Mouse (Mus musculus): ENCODE results near the gene Tbc1d9b. TPM values are rescaled to one million over a fixed set of nuclear protein-coding genes. Genes with fewer than 3 reads are reported as not detected.

The Tbc1d9b gene
- polyA plus RNA-seq, 1 experiment from 2014 or later, result 16.7 TPM

GRCm38 (mm10) chr11:50132265-50132664 is 1.1 kb downstream of the Tbc1d9b start:
- Histone ChIP-seq H3K4me3 (ENCODE audit: low read depth, low read length) (peak overlapping the region; percentile 86), H3K36me3 (ENCODE audit: control insufficient read depth, insufficient read depth) (peaks cover 16% of the 10 kb centered on the region), H3K9ac (ENCODE audit: low read depth, low read length) (peak overlapping the region; percentile 99), H3K4me2 (replicated peaks; ENCODE audit: low read depth) (peak overlapping the region; percentile 83), H3K27me3 (replicated peaks; ENCODE audit: control insufficient read depth, insufficient read depth, low read length) (no peaks in the 10 kb centered on the region), H3K27ac (ENCODE audit: low read depth, low read length) (no peak overlapping the region), H3K9me3 (ENCODE audit: control insufficient read depth) (no peaks in the 10 kb centered on the region), H3K4me1 (replicated peaks; ENCODE audit: control insufficient read depth, insufficient read depth, low read length) (peaks cover 3% of the 10 kb centered on the region; the same call in 1 of the 2 replicates)
- WGBS, result 86% methylated on average over 6 of the region's 6 CpGs
- ATAC-seq, result no peak
- TF ChIP-seq CTCF (IDR thresholded peaks at IDR 0.05; ENCODE audit: low read depth), result no peak

- ATAC-seq, result no peak
- WGBS, result 49% methylated on average over 10 of the region's 10 CpGs
- H3K4me2 ChIP-seq (replicated peaks; ENCODE audit: low read depth), result no peak overlapping the region
Observed at GRCm38 (mm10) chr11:50134136-50134859, 3.1 kb downstream of the Tbc1d9b start.

GRCm38 (mm10) chr11:50138206-50138822 is 7.1 kb downstream of the Tbc1d9b start:
- no peaks in the 10 kb centered on the region for H3K27me3 ChIP-seq (replicated peaks; ENCODE audit: control insufficient read depth, insufficient read depth, low read length)
- peak; percentile 61 for ATAC-seq
- peak overlapping the region; percentile 50; the same call in 1 of the 2 replicates for H3K27ac ChIP-seq (ENCODE audit: low read depth, low read length)
- H3K36me3 ChIP-seq (ENCODE audit: control insufficient read depth, insufficient read depth), result peaks cover 65% of the 10 kb centered on the region
- H3K9ac ChIP-seq (ENCODE audit: low read depth, low read length), result no peak overlapping the region
- H3K4me2 ChIP-seq (replicated peaks; ENCODE audit: low read depth), result no peak overlapping the region
- 54% methylated on average over 10 of the region's 10 CpGs for WGBS
- no peaks in the 10 kb centered on the region for H3K9me3 ChIP-seq (ENCODE audit: control insufficient read depth)
- no peak overlapping the region for H3K4me3 ChIP-seq (ENCODE audit: low read depth, low read length)
- no peaks in the 10 kb centered on the region for H3K4me1 ChIP-seq (replicated peaks; ENCODE audit: control insufficient read depth, insufficient read depth, low read length)
- no peak for TF ChIP-seq CTCF (IDR thresholded peaks at IDR 0.05; ENCODE audit: low read depth)

More at GRCm38 (mm10) chr11:50134136-50134859, 3.1 kb downstream of the Tbc1d9b start:
- H3K36me3 ChIP-seq (ENCODE audit: control insufficient read depth, insufficient read depth), result peaks cover 27% of the 10 kb centered on the region
- H3K9ac ChIP-seq (ENCODE audit: low read depth, low read length), result no peak overlapping the region
- H3K27me3 ChIP-seq (replicated peaks; ENCODE audit: control insufficient read depth, insufficient read depth, low read length), result no peaks in the 10 kb centered on the region
- peaks cover 3% of the 10 kb centered on the region; the same call in 1 of the 2 replicates for H3K4me1 ChIP-seq (replicated peaks; ENCODE audit: control insufficient read depth, insufficient read depth, low read length)
- no peak for TF ChIP-seq CTCF (IDR thresholded peaks at IDR 0.05; ENCODE audit: low read depth)
- peak overlapping the region; percentile 41; the same call in 1 of the 2 replicates for H3K27ac ChIP-seq (ENCODE audit: low read depth, low read length)
- H3K4me3 ChIP-seq (ENCODE audit: low read depth, low read length), result no peak overlapping the region
- no peaks in the 10 kb centered on the region for H3K9me3 ChIP-seq (ENCODE audit: control insufficient read depth)

- Histone ChIP-seq H3K4me2 (replicated peaks; ENCODE audit: low read depth) (no peak overlapping the region), H3K4me3 (ENCODE audit: low read depth, low read length) (no peak overlapping the region), H3K9ac (ENCODE audit: low read depth, low read length) (no peak overlapping the region), H3K9me3 (ENCODE audit: control insufficient read depth) (no peaks in the 10 kb centered on the region), H3K27ac (ENCODE audit: low read depth, low read length) (peak overlapping the region; percentile 35; the same call in 1 of the 2 replicates), H3K36me3 (ENCODE audit: control insufficient read depth, insufficient read depth) (peaks cover 69% of the 10 kb centered on the region), H3K27me3 (replicated peaks; ENCODE audit: control insufficient read depth, insufficient read depth, low read length) (no peaks in the 10 kb centered on the region), H3K4me1 (replicated peaks; ENCODE audit: control insufficient read depth, insufficient read depth, low read length) (no peaks in the 10 kb centered on the region)
- WGBS, result 62% methylated on average over 7 of the region's 7 CpGs
- ATAC-seq, result peak; percentile 55
- no peak for TF ChIP-seq CTCF (IDR thresholded peaks at IDR 0.05; ENCODE audit: low read depth)
Observed at GRCm38 (mm10) chr11:50139571-50139970, 8.4 kb downstream of the Tbc1d9b start.

- H3K36me3 ChIP-seq (ENCODE audit: control insufficient read depth, insufficient read depth), result peaks cover 72% of the 10 kb centered on the region
- no peak for TF ChIP-seq CTCF (IDR thresholded peaks at IDR 0.05; ENCODE audit: low read depth)
- 86% methylated on average over 3 of the region's 3 CpGs for WGBS
Observed at GRCm38 (mm10) chr11:50145529-50145928, 14.3 kb downstream of the Tbc1d9b start.

GRCm38 (mm10) chr11:50146121-50146520 is 14.9 kb downstream of the Tbc1d9b start:
- ATAC-seq, result no peak
- H3K9me3 ChIP-seq (ENCODE audit: control insufficient read depth), result no peaks in the 10 kb centered on the region
- peaks cover 70% of the 10 kb centered on the region for H3K36me3 ChIP-seq (ENCODE audit: control insufficient read depth, insufficient read depth)
- WGBS, result 93% methylated on average over 13 of the region's 13 CpGs
- H3K4me3 ChIP-seq (ENCODE audit: low read depth, low read length), result no peak overlapping the region
- no peaks in the 10 kb centered on the region for H3K4me1 ChIP-seq (replicated peaks; ENCODE audit: control insufficient read depth, insufficient read depth, low read length)
- H3K4me2 ChIP-seq (replicated peaks; ENCODE audit: low read depth), result no peak overlapping the region
- no peak for TF ChIP-seq CTCF (IDR thresholded peaks at IDR 0.05; ENCODE audit: low read depth)
- no peaks in the 10 kb centered on the region for H3K27me3 ChIP-seq (replicated peaks; ENCODE audit: control insufficient read depth, insufficient read depth, low read length)
- no peak overlapping the region for H3K9ac ChIP-seq (ENCODE audit: low read depth, low read length)
- H3K27ac ChIP-seq (ENCODE audit: low read depth, low read length), result no peak overlapping the region

More at GRCm38 (mm10) chr11:50145529-50145928, 14.3 kb downstream of the Tbc1d9b start:
- Histone ChIP-seq H3K27me3 (replicated peaks; ENCODE audit: control insufficient read depth, insufficient read depth, low read length) (no peaks in the 10 kb centered on the region), H3K4me1 (replicated peaks; ENCODE audit: control insufficient read depth, insufficient read depth, low read length) (no peaks in the 10 kb centered on the region), H3K9me3 (ENCODE audit: control insufficient read depth) (no peaks in the 10 kb centered on the region), H3K9ac (ENCODE audit: low read depth, low read length) (no peak overlapping the region), H3K4me2 (replicated peaks; ENCODE audit: low read depth) (no peak overlapping the region), H3K4me3 (ENCODE audit: low read depth, low read length) (no peak overlapping the region), H3K27ac (ENCODE audit: low read depth, low read length) (no peak overlapping the region)
- no peak for ATAC-seq

Data from intestine, postnatal 0 days (tissue).